Mouse (Mus musculus) kidney, postnatal 36 days (tissue): ENCODE results near the gene Rpl19.

Source experiments
- DNase-seq, 2 experiments: peaks; one replicate each; pipeline ENCODE4 v3.0.0; 2021 to 2022; ENCODE audit warnings: mixed read lengths in 2 of 2

Rpl19 gene

GRCm38 (mm10) chr11:98057998-98058397, 31.5 kb downstream of the Rpl19 start:
- DNase-seq = peak; percentile 7 to 29

- DNase-seq = no peak
These were observed 33.2 kb downstream of the Rpl19 start for GRCm38 (mm10) chr11:98059662-98060061.

GRCm38 (mm10) chr11:98060104-98060692, 33.7 kb downstream of the Rpl19 start:
- no peak for DNase-seq

- no peak for DNase-seq
These were observed 34.9 kb downstream of the Rpl19 start for GRCm38 (mm10) chr11:98061441-98061840.

GRCm38 (mm10) chr11:98061904-98062562, 35.5 kb downstream of the Rpl19 start:
- peak in 1 of 2 experiments; percentile 55 for DNase-seq

- DNase-seq = no peak
These were observed 39.7 kb downstream of the Rpl19 start for GRCm38 (mm10) chr11:98066201-98066600.

GRCm38 (mm10) chr11:98067255-98067654, 40.7 kb downstream of the Rpl19 start:
- no peak for DNase-seq

- DNase-seq = no peak
These were observed 46.9 kb downstream of the Rpl19 start for GRCm38 (mm10) chr11:98073442-98073841.

GRCm38 (mm10) chr11:98075195-98075808, 48.8 kb downstream of the Rpl19 start:
- peak; percentile 82 to 94 for DNase-seq

- peak; percentile 28 to 35 for DNase-seq
These were observed 50.6 kb downstream of the Rpl19 start for GRCm38 (mm10) chr11:98077086-98077485.
